Mouse (Mus musculus) limb, embryonic 13.5 days (tissue): Measurements from ENCODE around the gene Adgrv1. TPM values are rescaled to one million over a fixed set of nuclear protein-coding genes. Genes with fewer than 3 reads are reported as not detected.

Source experiments
- ATAC-seq: fragments of 200-750 bp; cut with Nextera tagmentation; 2 replicates; pipeline ENCODE4 v1.8.0; 2017; ENCODE audit warnings: low read depth, moderate number of reproducible peaks, moderate TSS enrichment; ENCODE audit not compliant: low FRiP score
- H3K27ac ChIP-seq: fragments of 300-500 bp; sonication (generic); 2 replicates; pipeline ENCODE4 v1.5.1; 2015; ENCODE audit warnings: inconsistent platforms, mild to moderate bottlenecking, moderate library complexity
- H3K27me3 ChIP-seq: fragments of 300-500 bp; sonication (generic); 2 replicates; pipeline ENCODE4 v1.6.1; 2015; ENCODE audit warnings: mild to moderate bottlenecking, inconsistent platforms
- H3K36me3 ChIP-seq: fragments of 300-500 bp; sonication (generic); 2 replicates; pipeline ENCODE4 v1.6.1; 2015; ENCODE audit warnings: inconsistent platforms, mild to moderate bottlenecking, moderate library complexity
- H3K4me1 ChIP-seq: fragments of 300-500 bp; sonication (generic); 2 replicates; pipeline ENCODE4 v1.6.1; 2015; ENCODE audit warnings: inconsistent platforms
- H3K4me2 ChIP-seq: fragments of 300-500 bp; sonication (generic); replicated peaks from 2 replicates; pipeline ENCODE4 v1.6.1; 2015; ENCODE audit warnings: inconsistent platforms, mild to moderate bottlenecking, moderate library complexity
- H3K4me3 ChIP-seq: fragments of 300-500 bp; sonication (generic); 2 replicates; pipeline ENCODE4 v1.5.1; 2015; ENCODE audit warnings: moderate library complexity, mild to moderate bottlenecking, inconsistent platforms
- H3K9ac ChIP-seq: fragments of 300-500 bp; sonication (generic); 2 replicates; pipeline ENCODE4 v1.6.1; 2015; ENCODE audit warnings: mild to moderate bottlenecking, inconsistent platforms
- H3K9me3 ChIP-seq: fragments of 300-500 bp; sonication (generic); 2 replicates; pipeline ENCODE4 v1.6.1; 2016; ENCODE audit warnings: inconsistent platforms
- WGBS: fragments of 180-500 bp; shearing (Covaris S2); methylation state at CpG from one replicate; pipeline ENCODE4 v1.1.7; 2015; 5-methylcytosine and 5-hydroxymethylcytosine counted together
- polyA plus RNA-seq: library from polyadenylated mRNA; unstranded; fragments of >200 nt; fragmentation: Nextera tagmentation; extraction: Ambion mirVana; gene quantifications from 2 replicates; pipeline ENCODE4 v1.2.1, GENCODE M21; 2015

Adgrv1 gene
- polyA plus RNA-seq, 1 experiment from 2014 or later, result 0.89 TPM

GRCm38 (mm10) chr13:81135953-81136352, 497.0 kb downstream of the Adgrv1 start:
- no peak overlapping the region for H3K27ac ChIP-seq
- H3K36me3 ChIP-seq, result no peaks in the 10 kb centered on the region
- peaks cover 22% of the 10 kb centered on the region for H3K4me1 ChIP-seq
- H3K4me3 ChIP-seq, result no peak overlapping the region
- ATAC-seq, result no peak; the same call in 1 of the 2 replicates
- 0 out of 2 replicates have a peak overlapping the region, but pooled peaks have one; percentile 4 for H3K4me2 ChIP-seq
- WGBS, result 39% methylated on average over 10 of the region's 10 CpGs
- H3K9me3 ChIP-seq, result no peaks in the 10 kb centered on the region
- H3K9ac ChIP-seq, result no peak overlapping the region
- H3K27me3 ChIP-seq, result no peaks in the 10 kb centered on the region

GRCm38 (mm10) chr13:81134412-81134811, 498.5 kb downstream of the Adgrv1 start:
- no peaks in the 10 kb centered on the region for H3K36me3 ChIP-seq
- no peak overlapping the region for H3K9ac ChIP-seq
- no peak for ATAC-seq
- H3K4me2 ChIP-seq, result no peak overlapping the region
- no peaks in the 10 kb centered on the region for H3K27me3 ChIP-seq
- H3K4me3 ChIP-seq, result no peak overlapping the region
- H3K4me1 ChIP-seq, result peaks cover 22% of the 10 kb centered on the region
- no peak overlapping the region for H3K27ac ChIP-seq
- no peaks in the 10 kb centered on the region for H3K9me3 ChIP-seq

GRCm38 (mm10) chr13:81133336-81133735, 499.6 kb downstream of the Adgrv1 start:
- Histone ChIP-seq H3K4me2 (no peak overlapping the region), H3K27ac (no peak overlapping the region), H3K27me3 (no peaks in the 10 kb centered on the region), H3K9ac (no peak overlapping the region), H3K4me1 (peaks cover 22% of the 10 kb centered on the region), H3K4me3 (no peak overlapping the region), H3K36me3 (no peaks in the 10 kb centered on the region), H3K9me3 (no peaks in the 10 kb centered on the region)
- no peak for ATAC-seq
- 70% methylated on average over 4 of the region's 4 CpGs for WGBS

- 58% methylated on average over 5 of the region's 5 CpGs for WGBS
- no peaks in the 10 kb centered on the region for H3K27me3 ChIP-seq
- no peak overlapping the region for H3K27ac ChIP-seq
- H3K4me3 ChIP-seq, result no peak overlapping the region
- no peak overlapping the region for H3K9ac ChIP-seq
- H3K9me3 ChIP-seq, result no peaks in the 10 kb centered on the region
- no peak for ATAC-seq
- H3K4me2 ChIP-seq, result no peak overlapping the region
- H3K36me3 ChIP-seq, result no peaks in the 10 kb centered on the region
- H3K4me1 ChIP-seq, result peaks cover 22% of the 10 kb centered on the region
Observed at GRCm38 (mm10) chr13:81132691-81133090, 500.3 kb downstream of the Adgrv1 start.

- 61% methylated on average over 6 of the region's 6 CpGs for WGBS
- Histone ChIP-seq H3K27me3 (no peaks in the 10 kb centered on the region), H3K4me1 (peaks cover 19% of the 10 kb centered on the region), H3K9ac (no peak overlapping the region), H3K27ac (no peak overlapping the region), H3K36me3 (no peaks in the 10 kb centered on the region), H3K4me3 (no peak overlapping the region), H3K4me2 (no peak overlapping the region), H3K9me3 (no peaks in the 10 kb centered on the region)
- ATAC-seq, result no peak
Observed at GRCm38 (mm10) chr13:81131860-81132259, 501.1 kb downstream of the Adgrv1 start.

- H3K36me3 ChIP-seq, result no peaks in the 10 kb centered on the region
- 63% methylated on average over 4 of the region's 4 CpGs for WGBS
- H3K27me3 ChIP-seq, result no peaks in the 10 kb centered on the region
- no peaks in the 10 kb centered on the region for H3K9me3 ChIP-seq
- no peak overlapping the region for H3K4me3 ChIP-seq
- H3K27ac ChIP-seq, result no peak overlapping the region
- ATAC-seq, result peak; percentile 50; the same call in 1 of the 2 replicates
- H3K4me2 ChIP-seq, result no peak overlapping the region
- peaks cover 10% of the 10 kb centered on the region for H3K4me1 ChIP-seq
- H3K9ac ChIP-seq, result no peak overlapping the region
Observed at GRCm38 (mm10) chr13:81130742-81131524, 502.0 kb downstream of the Adgrv1 start.

GRCm38 (mm10) chr13:81125846-81126245, 507.1 kb downstream of the Adgrv1 start:
- Histone ChIP-seq H3K9ac (no peak overlapping the region), H3K4me3 (no peak overlapping the region), H3K4me2 (no peak overlapping the region), H3K27ac (no peak overlapping the region), H3K36me3 (no peaks in the 10 kb centered on the region), H3K4me1 (no peaks in the 10 kb centered on the region), H3K9me3 (no peaks in the 10 kb centered on the region), H3K27me3 (no peaks in the 10 kb centered on the region)
- no peak for ATAC-seq
- 83% methylated on average over 4 of the region's 4 CpGs for WGBS

- Histone ChIP-seq H3K9me3 (no peaks in the 10 kb centered on the region), H3K4me2 (no peak overlapping the region), H3K4me1 (no peaks in the 10 kb centered on the region), H3K27me3 (no peaks in the 10 kb centered on the region), H3K36me3 (no peaks in the 10 kb centered on the region), H3K27ac (no peak overlapping the region), H3K4me3 (no peak overlapping the region), H3K9ac (no peak overlapping the region)
- 86% methylated on average over 2 of the region's 2 CpGs for WGBS
- no peak for ATAC-seq
Observed at GRCm38 (mm10) chr13:81122238-81122637, 510.7 kb downstream of the Adgrv1 start.

GRCm38 (mm10) chr13:81110479-81110878, 522.5 kb downstream of the Adgrv1 start:
- H3K4me2 ChIP-seq, result no peak overlapping the region
- H3K4me1 ChIP-seq, result 0 out of 2 replicates have a peak, but pooled peaks cover 3% of the 10 kb centered on the region
- H3K27me3 ChIP-seq, result no peaks in the 10 kb centered on the region
- no peak overlapping the region for H3K27ac ChIP-seq
- H3K4me3 ChIP-seq, result no peak overlapping the region
- H3K9ac ChIP-seq, result no peak overlapping the region
- H3K9me3 ChIP-seq, result no peaks in the 10 kb centered on the region
- ATAC-seq, result no peak
- no peaks in the 10 kb centered on the region for H3K36me3 ChIP-seq
- WGBS, result 82% methylated on average over 4 of the region's 4 CpGs

GRCm38 (mm10) chr13:81109676-81110075, 523.3 kb downstream of the Adgrv1 start:
- Histone ChIP-seq H3K27me3 (no peaks in the 10 kb centered on the region), H3K4me3 (no peak overlapping the region), H3K4me2 (no peak overlapping the region), H3K9me3 (no peaks in the 10 kb centered on the region), H3K9ac (no peak overlapping the region), H3K27ac (no peak overlapping the region), H3K4me1 (0 out of 2 replicates have a peak, but pooled peaks cover 3% of the 10 kb centered on the region), H3K36me3 (no peaks in the 10 kb centered on the region)
- 0 out of 2 replicates have a peak, but pooled peaks have one; percentile 24 for ATAC-seq
- 68% methylated on average over 6 of the region's 6 CpGs for WGBS

- Histone ChIP-seq H3K9ac (peak overlapping the region; percentile 20; the same call in 1 of the 2 replicates), H3K27ac (0 out of 2 replicates have a peak overlapping the region, but pooled peaks have one; percentile 61), H3K36me3 (no peaks in the 10 kb centered on the region), H3K9me3 (no peaks in the 10 kb centered on the region), H3K4me2 (no peak overlapping the region), H3K4me1 (0 out of 2 replicates have a peak, but pooled peaks cover 6% of the 10 kb centered on the region), H3K27me3 (no peaks in the 10 kb centered on the region), H3K4me3 (no peak overlapping the region)
- WGBS, result 61% methylated on average over 8 of the region's 8 CpGs
- no peak; the same call in 1 of the 2 replicates for ATAC-seq
Observed at GRCm38 (mm10) chr13:81108526-81109302, 524.2 kb downstream of the Adgrv1 start.

GRCm38 (mm10) chr13:81107436-81107835, 525.5 kb downstream of the Adgrv1 start:
- H3K9me3 ChIP-seq, result no peaks in the 10 kb centered on the region
- no peak for ATAC-seq
- H3K27ac ChIP-seq, result no peak overlapping the region
- no peak overlapping the region for H3K9ac ChIP-seq
- H3K27me3 ChIP-seq, result no peaks in the 10 kb centered on the region
- H3K36me3 ChIP-seq, result no peaks in the 10 kb centered on the region
- WGBS, result 57% methylated on average over 5 of the region's 5 CpGs
- H3K4me1 ChIP-seq, result 0 out of 2 replicates have a peak, but pooled peaks cover 6% of the 10 kb centered on the region
- H3K4me3 ChIP-seq, result no peak overlapping the region
- no peak overlapping the region for H3K4me2 ChIP-seq
